Mouse (Mus musculus) spleen, postnatal 10 days (tissue): Measurements from ENCODE around the gene Nepn.

Source experiments
- DNase-seq, 2 experiments: peaks; one replicate each; pipeline ENCODE4 v3.0.0; 2021 to 2022; ENCODE audit warnings: low spot score in 2 of 2

Nepn gene

DNA sequence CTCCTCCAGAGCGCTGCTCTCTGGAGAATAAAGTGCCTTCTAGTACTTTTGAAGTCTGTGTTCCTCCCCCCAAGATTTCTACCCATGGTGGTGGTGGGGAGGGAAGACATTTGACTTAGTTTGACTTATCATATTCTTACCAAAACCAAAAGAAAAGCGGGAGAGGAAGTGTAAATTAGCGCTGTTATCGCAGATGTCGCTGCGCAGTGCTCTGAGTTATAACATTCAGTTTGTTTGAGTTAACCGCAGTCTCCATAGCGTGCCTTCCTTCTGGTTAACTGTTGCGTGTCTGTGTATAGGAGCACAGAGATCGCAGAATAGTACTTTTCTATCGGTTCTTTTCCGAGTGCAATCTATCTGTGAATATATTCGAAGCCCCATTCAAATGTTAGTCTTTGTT lies 16.4 kb downstream of the Nepn start:
- no peak for DNase-seq

DNA sequence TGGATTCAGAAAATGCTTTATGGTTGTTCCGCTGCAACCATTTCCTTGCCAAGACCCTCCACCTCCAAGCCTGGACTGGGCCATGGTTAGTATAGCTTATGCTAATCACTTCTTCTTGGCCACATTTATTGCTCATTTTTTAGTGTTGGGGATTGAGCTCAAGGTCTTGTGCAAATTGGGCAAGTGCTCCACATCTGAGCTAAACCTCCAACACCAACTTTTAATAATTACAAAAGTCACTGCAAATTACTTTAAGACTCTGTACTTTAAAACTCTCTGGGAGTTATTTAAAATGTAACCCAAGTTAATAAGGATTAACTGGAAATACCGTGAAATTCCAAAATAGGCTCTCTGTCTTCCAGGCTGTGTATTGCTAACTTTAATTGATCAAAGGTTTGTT lies 18.8 kb downstream of the Nepn start:
- no peak for DNase-seq

DNA sequence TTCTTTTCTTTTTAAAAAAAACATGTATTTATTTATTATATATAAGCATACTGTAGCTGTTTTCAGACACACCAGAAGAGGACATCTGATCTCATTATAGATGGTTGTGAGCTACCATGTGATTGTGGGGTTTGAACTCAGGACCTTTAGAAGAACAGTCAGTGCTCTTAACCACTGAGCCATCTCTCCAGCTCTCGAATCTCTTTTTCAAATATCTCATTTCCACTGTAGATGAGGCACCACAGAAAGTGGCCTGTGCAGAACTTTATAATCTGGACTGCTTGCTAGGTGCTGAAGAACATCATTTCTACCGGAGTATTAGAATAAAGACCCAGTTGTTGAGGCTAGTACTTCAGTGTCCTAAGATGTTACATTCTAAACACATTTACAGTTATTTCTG lies 26.2 kb downstream of the Nepn start:
- DNase-seq = no peak

DNA sequence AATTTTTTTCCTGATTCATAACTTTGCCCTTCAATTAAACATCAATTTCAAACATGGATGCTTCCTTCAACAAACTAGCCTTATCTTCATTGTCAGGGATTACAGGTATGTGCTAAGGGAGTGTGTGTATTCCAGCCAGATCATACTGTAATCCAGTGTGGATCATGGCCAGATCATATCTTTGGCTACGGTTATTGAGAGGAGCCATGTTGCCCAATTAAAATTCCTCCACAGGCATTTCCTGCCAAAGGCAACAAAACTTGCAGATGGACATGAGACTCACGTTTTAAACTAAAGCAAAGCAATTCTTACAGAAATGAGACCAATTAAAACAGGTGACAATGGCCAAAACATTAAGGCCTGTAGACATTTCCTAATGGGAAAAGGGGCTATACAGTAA lies 27.7 kb downstream of the Nepn start:
- no peak for DNase-seq

DNA sequence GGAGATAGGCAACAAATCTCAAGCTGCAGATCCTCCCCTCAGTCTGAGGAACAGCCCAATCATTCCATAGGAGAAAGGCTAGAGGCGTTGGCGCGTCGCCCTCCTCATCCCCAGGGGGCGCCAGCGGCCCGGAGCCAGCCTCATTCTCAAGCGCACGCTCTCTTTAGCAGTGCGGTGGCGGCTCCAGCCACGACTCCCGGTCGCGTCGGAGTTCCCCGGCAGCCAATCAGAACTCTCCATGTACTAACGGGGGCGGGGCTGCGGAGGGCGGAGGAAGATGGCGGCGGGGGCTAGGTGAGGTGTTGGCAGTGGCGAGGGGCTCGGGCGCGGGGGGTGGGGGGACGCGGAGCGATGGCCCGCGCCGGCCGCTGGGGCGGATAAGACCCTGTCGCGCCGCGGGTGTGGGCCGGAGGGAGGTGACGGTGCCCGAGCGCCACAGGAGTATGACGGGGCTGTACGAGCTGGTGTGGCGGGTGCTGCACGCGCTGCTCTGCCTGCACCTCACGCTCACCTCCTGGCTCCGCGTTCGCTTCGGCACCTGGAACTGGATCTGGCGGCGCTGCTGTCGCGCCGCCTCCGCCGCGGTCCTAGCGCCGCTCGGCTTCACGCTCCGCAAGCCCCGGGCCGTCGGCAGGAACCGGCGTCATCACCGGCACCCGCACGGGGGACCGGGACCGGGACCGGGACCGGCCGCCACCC lies 28.7 kb downstream of the Nepn start, which contains the start of gene Nus1:
TSS of gene Nus1 (plus strand) at position 249 of the 699 bp plus-strand sequence.
- DNase-seq = peak; percentile 91 to 97

DNA sequence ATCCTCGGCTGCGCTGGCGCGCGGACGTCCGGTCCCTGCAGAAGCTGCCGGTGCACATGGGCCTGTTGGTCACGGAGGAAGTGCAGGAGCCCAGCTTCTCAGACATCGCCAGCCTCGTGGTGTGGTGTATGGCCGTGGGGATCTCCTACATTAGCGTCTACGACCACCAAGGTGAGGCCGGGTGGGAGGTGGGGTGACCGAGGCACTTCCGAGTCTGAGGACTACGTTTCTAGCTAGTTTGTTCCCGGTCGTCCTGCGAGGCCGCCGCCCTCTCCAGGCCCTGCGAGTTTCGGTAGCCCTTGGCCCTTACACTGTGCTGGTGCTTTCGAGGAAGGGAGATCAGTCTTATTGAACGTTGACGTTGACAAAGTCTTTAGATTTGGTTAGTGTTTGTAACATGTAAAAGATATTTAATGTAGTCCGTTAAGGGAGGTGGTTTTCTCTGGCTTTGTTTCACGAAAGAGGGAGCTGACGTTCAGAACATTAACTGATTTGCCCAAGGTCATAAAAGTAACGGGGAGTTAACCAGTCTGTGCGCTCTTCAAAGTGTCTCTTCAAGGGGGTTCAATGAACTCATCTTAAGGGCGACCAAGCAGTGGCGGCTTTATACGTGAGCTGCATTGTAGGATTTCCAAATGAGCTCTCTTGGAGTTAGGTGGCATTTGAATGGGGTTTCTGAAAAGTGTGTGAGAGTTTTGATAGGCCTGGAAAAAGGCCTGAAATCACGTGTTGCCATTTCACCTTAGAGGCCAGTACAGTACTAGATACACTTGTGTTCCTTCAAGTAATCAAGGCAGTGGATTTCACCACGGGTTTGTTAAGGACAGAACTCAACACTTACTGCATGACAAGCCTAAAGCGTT lies 29.5 kb downstream of the Nepn start:
- no peak for DNase-seq

DNA sequence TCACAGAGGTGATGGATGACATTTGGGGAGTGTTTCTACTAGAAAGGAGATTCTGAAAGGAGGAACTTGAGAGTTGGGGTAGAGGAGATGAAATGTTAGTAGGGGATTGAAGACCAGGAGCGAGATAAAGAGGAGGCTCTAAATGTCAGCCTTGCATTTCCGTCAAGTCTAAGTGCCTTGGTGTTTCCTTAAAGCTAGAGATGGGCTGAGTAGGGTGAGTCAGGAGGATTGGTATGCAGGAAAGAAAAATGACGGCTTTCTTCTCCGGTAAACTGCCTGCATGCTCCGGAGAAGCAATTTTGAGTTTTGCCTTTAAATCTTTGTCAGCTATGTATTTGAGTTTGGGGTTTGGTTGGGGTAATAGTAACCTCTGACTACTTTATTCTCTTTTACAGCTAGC lies 30.2 kb downstream of the Nepn start:
- no peak for DNase-seq

DNA sequence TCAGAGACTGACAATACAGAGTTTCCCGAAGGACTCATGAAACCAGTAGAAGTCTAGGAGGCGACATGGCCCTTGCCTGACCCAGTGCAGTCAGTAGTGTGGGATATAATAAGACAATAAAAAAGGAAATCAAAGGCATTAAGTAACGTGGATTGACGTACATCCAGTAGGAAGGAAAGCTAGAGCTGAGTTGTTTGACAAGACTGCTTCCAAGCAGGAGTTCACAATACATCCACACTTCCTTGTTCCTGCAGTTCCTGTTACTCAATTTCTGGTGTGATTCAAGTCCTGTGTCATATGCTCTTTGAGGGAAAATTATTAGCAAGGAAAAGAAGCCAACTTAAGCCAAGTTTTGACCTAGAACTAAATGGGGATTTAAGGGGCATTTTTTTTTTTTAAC lies 30.6 kb downstream of the Nepn start:
- DNase-seq = no peak

DNA sequence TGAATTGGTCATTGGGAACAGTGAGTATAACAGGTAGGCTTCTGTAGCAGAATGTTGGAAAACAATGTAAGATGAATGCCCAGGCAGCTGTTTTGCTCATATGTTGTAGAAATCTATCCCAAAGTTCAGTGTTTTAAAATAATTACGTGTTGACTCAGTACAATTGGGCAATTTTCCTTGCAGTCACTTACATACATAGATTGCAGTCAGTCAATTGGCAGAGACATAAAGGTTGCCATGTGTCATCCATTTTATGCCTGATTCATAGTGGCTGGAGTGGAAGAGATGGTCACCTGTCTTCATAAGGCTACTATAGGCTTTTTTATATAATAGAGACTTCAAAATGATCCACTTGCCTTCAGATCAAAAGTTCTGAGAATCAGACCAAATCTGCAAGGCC lies 31.8 kb downstream of the Nepn start:
- no peak for DNase-seq

DNA sequence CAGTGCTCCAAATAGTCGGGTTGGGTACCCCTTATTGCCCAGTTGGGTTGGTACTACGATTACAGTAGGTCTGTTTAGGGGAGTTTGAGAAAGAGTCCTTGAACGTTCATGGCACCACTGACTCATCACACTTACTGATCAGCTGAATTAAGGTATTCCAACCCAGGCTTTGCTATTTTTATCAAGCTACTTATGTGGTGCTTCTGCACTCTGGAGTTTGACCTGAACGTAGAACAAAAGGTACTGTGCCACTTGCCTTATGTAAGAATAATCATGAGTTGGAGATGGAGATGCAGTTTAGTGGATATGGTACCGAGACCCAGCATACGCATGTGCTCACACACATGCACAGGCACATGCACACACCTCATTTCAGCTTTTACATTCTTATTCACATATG lies 32.9 kb downstream of the Nepn start:
- DNase-seq = no peak

DNA sequence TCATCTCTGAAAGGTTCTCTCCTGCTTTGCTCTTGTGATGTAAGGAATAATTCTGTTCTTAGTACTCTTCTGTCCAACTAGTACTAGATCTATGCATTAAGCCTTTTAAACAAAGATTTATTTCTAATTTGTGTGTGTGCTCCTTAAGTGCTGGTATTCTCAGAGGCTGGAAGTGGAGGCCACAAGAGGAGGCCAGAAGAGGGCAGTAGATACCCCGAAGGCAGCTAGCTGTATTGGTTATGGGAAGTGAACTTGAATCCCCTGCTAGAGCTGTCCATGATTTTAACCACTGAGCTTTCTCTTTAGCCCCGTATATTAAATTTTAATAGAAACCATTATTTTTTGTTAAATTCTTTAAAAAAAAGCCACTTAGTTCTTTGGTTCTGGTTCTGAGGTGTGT lies 34.3 kb downstream of the Nepn start:
- peak in 1 of 2 experiments; percentile 28 for DNase-seq

DNA sequence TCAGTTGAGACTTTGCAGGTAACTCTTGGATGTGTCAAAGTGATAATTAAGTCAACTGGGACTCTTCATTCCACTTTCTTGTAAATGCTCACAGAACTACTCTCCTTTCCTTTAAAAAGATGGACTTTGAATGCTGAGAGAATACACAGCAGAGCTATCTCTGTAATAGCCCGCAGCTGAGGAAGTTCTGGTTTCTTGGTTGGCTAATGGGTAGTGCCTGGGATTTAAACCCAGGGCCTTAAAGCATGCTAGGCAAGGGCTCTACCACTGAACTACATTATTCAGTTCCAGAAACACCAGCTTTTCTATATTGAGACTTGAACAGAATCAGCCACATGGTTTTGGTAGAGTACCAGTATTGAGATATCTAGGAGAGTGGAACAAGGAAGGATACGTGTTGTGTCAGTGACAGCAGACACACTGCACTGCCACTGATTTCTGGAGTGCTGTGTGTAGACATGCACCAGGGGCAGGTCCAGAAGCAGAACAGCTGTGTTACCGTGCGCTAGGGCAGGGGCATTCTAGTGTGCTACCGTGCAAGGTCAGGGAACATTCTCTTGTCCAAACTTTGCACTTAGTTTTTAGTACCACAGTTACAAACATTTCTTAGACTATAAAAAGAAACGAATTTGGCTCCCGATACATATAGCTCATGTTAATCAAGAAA lies 37.7 kb downstream of the Nepn start:
- DNase-seq = no peak

DNA sequence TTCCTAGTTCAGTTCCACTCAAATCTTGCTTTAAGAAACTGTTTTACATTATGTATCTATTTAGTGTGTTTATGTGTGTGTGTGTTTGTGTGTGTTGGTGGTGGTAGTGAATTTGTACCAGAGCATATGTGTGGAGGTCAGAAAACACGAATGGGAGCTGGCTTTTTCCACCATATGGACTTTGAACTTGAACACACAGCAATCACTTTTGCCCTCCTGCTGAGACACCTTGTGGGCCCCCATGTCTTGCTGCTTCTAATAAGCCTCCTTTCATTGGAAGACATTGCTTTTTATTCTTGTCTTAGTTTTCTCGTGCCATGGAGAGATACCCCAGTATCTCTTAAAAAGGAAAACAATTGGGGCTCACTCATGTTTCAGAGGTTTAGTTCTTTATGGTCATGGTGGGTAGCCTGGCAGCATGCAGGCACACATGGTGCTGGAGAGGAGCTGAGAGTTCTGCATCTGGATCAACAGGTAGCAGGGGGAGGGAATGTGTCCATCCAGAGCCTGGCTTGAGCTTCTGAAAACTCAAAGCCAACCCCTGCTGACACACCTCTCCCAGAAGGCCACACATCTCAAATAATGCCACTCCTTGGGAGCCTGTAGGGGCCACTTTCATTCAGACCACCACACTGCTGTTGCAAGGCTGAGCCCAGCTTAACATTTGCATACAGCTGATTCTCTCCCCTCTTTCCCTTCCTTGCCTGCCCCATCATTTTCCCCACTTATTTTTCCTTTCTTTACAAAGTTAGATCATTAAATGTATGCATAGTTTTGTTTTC lies 39.1 kb downstream of the Nepn start:
- DNase-seq = no peak

DNA sequence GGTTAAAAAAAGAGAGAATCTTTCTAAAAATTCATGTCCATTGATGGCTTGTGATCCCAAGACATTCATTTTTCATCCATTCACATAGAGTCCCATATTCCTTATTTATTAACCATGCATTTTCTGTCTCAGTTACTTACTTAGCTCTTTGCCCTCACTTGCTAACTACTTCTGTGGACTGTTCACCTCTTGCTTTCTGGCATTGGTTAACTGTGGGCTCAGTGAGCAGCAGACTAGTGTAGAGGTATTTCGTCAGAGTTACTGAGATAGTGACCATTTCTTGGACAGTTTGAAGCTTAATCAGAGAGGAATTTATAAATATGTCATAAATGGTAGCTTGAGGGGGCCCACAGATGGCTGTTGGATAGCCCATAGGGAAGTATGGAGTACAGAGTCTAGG lies 42.2 kb downstream of the Nepn start:
- DNase-seq = no peak

DNA sequence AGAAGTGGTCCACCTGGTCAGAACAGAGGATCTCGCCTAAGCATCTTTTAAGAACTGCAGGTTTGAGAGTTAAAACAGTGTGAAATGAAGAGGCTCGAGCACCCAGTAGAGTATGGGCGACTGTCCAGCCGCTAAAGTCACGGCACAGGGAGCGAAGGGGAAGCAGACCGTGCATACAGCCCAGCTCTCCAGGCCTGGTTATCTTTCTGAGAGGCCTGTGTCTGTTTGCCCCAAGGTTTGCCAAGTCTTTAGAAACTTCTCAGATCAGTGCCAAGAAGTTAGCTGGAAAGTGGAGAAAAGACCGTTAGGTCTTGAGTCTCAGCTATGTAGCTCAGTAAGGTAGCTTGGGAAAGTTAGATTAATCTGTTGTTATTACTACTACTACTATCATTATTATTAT lies 46.1 kb downstream of the Nepn start:
- DNase-seq = no peak
